Mouse (Mus musculus) thymus, adult 2 months (tissue): ENCODE data around the gene Eif3k. TPM values are rescaled to one million over a fixed set of nuclear protein-coding genes. Genes with fewer than 3 reads are reported as not detected.
A peak's percentile ranks its signal among the peaks of the same experiment; 100 is the strongest.

ENCODE experiments used
- DNase-seq: peaks from one replicate; pipeline ENCODE4 v3.0.0; 2021
- H3K27ac ChIP-seq: fragments of 200-500 bp; 2 replicates; pipeline ENCODE4 v1.5.1; 2012; ENCODE audit warnings: low read length, control low read depth; ENCODE audit not compliant: control insufficient read depth, insufficient read depth
- H3K27me3 ChIP-seq: fragments of 200-500 bp; 2 replicates; pipeline ENCODE4 v1.6.1; 2012; ENCODE audit warnings: mild to moderate bottlenecking, low read length, moderate library complexity, mixed read lengths; ENCODE audit not compliant: control insufficient read depth, insufficient read depth
- H3K36me3 ChIP-seq: fragments of 200-500 bp; 2 replicates; pipeline ENCODE4 v1.6.1; 2012; ENCODE audit warnings: mild to moderate bottlenecking, low read length, moderate library complexity; ENCODE audit not compliant: control insufficient read depth, insufficient read depth
- H3K4me1 ChIP-seq: fragments of 200-500 bp; replicated peaks from 2 replicates; pipeline ENCODE4 v1.6.1; 2012; ENCODE audit warnings: low read length; ENCODE audit not compliant: control insufficient read depth, insufficient read depth
- H3K4me3 ChIP-seq: fragments of 200-500 bp; 2 replicates; pipeline ENCODE4 v1.5.1; 2012; ENCODE audit warnings: mild to moderate bottlenecking, low read length, control low read depth, moderate library complexity; ENCODE audit not compliant: control insufficient read depth, insufficient read depth
- CTCF ChIP-seq: fragments of 200-500 bp; IDR thresholded peaks from 2 replicates; pipeline ENCODE4 v1.5.1; 2012; ENCODE audit warnings: mild to moderate bottlenecking, control low read depth, low read length, moderate library complexity, borderline replicate concordance; ENCODE audit not compliant: control insufficient read depth, poor library complexity, insufficient read depth; ENCODE audit errors: extremely low read depth
- POLR2A ChIP-seq: fragments of 200-500 bp; IDR thresholded peaks from 2 replicates; pipeline ENCODE4 v1.6.1; 2012; ENCODE audit warnings: mild to moderate bottlenecking, low read length, control low read depth, moderate library complexity; ENCODE audit not compliant: control insufficient read depth, poor library complexity, insufficient read depth; ENCODE audit errors: extremely low read depth
- WGBS: fragments of 180-500 bp; shearing (Covaris S2); methylation state at CpG from one replicate; pipeline ENCODE4 v1.1.7; 2018; 5-methylcytosine and 5-hydroxymethylcytosine counted together
- polyA plus RNA-seq: library from polyadenylated mRNA; depleted of rRNA; stranded (reverse); fragments of >200 nt; gene quantifications from 2 replicates; pipeline ENCODE4 v1.2.3, GENCODE M21; 2012

Eif3k gene
- polyA plus RNA-seq, 1 experiment: 396 TPM

DNA sequence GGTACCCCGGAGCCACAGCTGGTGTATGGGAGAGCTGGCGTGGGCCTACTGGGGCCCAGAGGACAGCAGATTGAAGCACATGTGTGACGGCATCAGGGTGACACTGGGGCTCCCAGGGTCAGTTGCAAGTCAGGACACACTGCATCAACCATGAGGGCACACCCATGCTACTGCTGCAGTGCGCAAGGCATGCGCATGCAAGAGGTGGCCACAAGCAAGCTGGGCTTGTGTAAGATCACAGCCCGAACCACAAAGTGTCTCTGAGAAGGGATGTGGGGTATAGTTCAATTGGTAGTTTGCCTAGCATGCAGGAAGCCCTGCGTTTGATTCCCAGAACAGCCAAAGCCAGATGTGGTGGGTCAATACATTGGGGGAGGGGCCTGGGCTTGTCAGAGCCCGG lies 41.9 kb upstream of the Eif3k start:
- Histone ChIP-seq H3K4me3 (no peak overlapping the region), H3K27ac (no peak overlapping the region), H3K4me1 (peaks cover 45% of the 10 kb centered on the region), H3K36me3 (no peaks in the 10 kb centered on the region), H3K27me3 (peaks cover 4% of the 10 kb centered on the region)
- 41% methylated on average over 8 of the region's 8 CpGs for WGBS
- no peak for TF ChIP-seq POLR2A
- no peak for TF ChIP-seq CTCF
- DNase-seq: no peak

DNA sequence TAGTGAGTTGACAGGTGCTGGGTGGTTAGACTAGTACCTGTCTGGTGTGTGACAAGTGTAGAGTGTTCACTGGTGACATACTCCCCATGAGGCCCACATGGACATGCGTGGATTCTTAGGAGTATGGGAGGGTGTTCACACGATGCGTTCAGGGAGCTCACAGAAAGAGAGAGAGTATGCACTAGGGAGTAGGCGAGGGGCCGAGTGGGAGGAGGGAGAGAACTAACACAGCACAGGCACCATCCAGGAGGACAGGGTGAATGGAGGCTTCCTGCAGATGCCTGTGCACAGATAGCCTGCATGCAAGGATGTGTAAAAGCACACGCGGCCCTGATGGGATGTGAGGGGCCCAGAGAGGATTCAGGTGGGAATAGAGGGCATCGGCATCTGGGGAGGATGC lies 40.8 kb upstream of the Eif3k start:
- 95% methylated on average over 8 of the region's 8 CpGs for WGBS
- H3K4me1 ChIP-seq: peaks cover 45% of the 10 kb centered on the region
- peaks cover 7% of the 10 kb centered on the region for H3K27me3 ChIP-seq
- no peaks in the 10 kb centered on the region for H3K36me3 ChIP-seq
- H3K4me3 ChIP-seq: no peak overlapping the region
- no peak overlapping the region for H3K27ac ChIP-seq
- DNase-seq: no peak
- TF ChIP-seq CTCF (no peak), POLR2A (no peak)

DNA sequence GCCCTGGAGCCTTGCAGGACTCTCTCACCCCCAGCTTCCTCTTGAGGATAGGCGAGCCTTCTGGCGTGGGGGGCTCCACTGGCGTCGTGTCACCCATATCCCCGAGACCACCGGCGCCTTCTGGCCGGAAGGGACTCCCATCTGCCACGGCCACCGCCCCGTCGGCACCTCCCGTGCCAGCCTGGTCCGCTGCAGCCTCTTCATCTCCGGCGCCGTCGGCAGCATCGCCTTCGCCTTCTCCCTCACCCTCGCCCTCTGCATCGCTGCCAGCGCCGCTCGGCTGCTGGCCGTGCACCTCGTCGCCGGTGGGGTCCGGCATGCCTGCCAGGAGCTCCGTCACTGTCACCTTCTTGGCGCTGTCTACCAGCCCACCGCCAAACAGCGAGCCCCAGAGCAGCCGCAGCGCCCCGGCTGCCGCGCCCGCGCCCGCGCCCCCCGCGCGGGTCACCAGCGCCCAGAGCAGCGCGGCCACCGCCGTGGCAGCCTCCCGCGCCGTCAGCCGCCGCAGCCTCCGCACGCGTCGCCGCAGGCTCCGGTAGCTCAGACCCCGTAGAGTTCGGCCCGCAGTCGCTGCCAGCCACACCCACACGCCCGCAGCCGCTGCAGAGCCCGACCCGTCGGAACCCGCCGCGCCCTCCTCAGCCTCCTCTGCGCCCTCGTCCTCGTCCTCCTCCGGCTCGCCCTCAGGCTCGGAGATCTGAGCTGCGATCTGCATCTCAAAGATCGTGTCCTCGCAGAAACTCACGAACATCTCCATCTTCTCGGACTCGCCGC lies 38.0 kb upstream of the Eif3k start:
- no peak overlapping the region for H3K4me3 ChIP-seq
- 5% methylated on average over 88 of the region's 88 CpGs for WGBS
- peaks cover 28% of the 10 kb centered on the region for H3K4me1 ChIP-seq
- no peaks in the 10 kb centered on the region for H3K36me3 ChIP-seq
- DNase-seq: no peak
- TF ChIP-seq CTCF (no peak), POLR2A (no peak)
- peaks cover 7% of the 10 kb centered on the region for H3K27me3 ChIP-seq
- H3K27ac ChIP-seq: no peak overlapping the region

DNA sequence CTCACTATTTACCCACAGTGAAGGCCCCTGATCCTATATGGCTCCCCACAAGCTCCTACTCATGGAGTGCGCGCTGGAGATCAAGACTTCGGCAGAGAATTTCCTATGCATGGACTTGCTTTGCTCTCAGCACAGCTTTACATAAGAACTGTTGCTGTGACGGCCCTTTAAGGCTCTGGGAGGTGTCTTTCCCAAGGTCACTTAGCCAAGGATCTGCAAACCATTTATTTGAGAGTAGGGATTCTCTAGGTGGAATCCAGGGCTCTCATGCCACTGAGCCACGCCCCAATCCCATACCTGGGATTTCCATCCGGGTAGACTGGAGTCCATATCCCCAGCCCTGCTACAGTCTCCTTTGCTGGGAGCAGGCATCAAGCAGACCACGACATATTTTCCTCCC lies 35.6 kb upstream of the Eif3k start:
- 92% methylated on average over 7 of the region's 7 CpGs for WGBS
- no peak overlapping the region for H3K27ac ChIP-seq
- no peak for DNase-seq
- peaks cover 7% of the 10 kb centered on the region for H3K27me3 ChIP-seq
- TF ChIP-seq CTCF: no peak
- TF ChIP-seq POLR2A: no peak
- H3K4me1 ChIP-seq: peaks cover 9% of the 10 kb centered on the region; the same call in 1 of the 2 replicates
- no peak overlapping the region for H3K4me3 ChIP-seq
- H3K36me3 ChIP-seq: no peaks in the 10 kb centered on the region

DNA sequence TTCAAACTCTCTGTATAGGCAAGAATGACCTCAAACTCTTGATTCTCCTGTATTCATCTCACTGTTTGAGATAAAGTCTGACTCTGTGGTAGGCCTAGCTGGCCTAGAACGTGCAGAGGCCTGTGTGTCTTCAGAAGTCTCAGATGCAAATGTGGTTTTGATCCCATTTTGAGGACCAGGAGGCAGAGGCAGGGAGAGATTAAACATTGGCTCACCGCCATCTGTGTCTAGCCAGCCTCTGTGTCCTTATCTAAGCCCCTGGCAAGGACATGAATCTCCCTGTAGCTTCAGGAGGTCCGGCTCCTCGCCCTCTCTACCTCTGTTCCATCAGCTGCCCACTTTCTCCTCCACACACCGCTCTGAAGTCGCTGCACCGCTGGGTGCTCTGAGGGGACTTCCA lies 34.8 kb upstream of the Eif3k start:
- Histone ChIP-seq H3K27ac (no peak overlapping the region), H3K27me3 (peaks cover 7% of the 10 kb centered on the region), H3K4me1 (peaks cover 9% of the 10 kb centered on the region; the same call in 1 of the 2 replicates), H3K36me3 (no peaks in the 10 kb centered on the region), H3K4me3 (no peak overlapping the region)
- TF ChIP-seq POLR2A (no peak), CTCF (no peak)
- 92% methylated on average over 7 of the region's 7 CpGs for WGBS
- no peak for DNase-seq

DNA sequence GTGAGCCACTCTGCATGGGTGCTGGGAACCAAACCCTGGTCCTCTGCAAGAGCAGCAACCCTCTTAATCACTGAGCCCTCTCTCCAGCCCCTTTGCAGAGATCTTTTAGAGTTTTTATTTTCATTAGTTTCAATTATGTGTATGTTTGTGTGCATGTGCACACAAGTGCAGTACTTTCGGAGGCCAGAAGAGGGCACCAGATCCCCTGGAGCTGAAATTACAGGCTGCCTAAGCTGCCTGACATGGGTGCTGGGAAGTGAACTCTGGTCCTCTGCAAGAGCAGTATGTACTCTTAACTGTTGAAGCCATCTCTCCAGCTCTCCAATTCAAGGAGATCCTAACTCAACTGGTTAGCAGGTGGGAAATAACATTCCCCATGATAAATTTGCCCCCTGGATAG lies 33.3 kb upstream of the Eif3k start:
- 96% methylated on average over 1 of the region's 1 CpGs for WGBS
- Histone ChIP-seq H3K27me3 (peaks cover 4% of the 10 kb centered on the region), H3K36me3 (no peaks in the 10 kb centered on the region), H3K4me1 (peaks cover 7% of the 10 kb centered on the region; the same call in 1 of the 2 replicates), H3K4me3 (no peak overlapping the region), H3K27ac (no peak overlapping the region)
- DNase-seq: no peak
- TF ChIP-seq POLR2A (no peak), CTCF (no peak)

DNA sequence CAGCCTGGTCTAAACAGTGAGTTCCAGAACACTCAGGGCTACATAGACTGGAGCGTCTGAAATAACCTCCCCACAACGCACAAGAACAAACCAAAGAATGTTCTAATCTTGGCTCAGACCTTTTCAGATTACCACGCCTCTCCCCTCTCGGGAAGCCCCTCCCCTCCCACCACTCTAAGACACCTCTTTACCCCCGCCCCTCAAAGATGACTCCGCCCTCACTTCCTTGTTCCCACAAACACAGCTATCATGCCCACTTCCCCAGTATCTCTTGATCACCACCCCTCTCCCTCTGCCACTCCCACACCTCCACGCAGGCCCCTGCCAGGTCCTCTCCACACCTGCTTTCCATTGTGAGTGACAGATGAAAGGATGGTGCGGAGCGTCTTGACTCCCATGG lies 27.1 kb upstream of the Eif3k start:
- TF ChIP-seq CTCF (no peak), POLR2A (no peak)
- Histone ChIP-seq H3K27me3 (no peaks in the 10 kb centered on the region), H3K4me3 (no peak overlapping the region), H3K36me3 (no peaks in the 10 kb centered on the region), H3K4me1 (peaks cover 10% of the 10 kb centered on the region), H3K27ac (no peak overlapping the region)
- peak; percentile 43 for DNase-seq
- whole genome bisulfite sequencing: 32% methylated on average over 9 of the region's 9 CpGs
